Mouse (Mus musculus) stomach, embryonic 16.5 days (tissue): ENCODE measurements at regions not wholly inside any gene's neighbourhood (a gene's known extent, or its start where the extent isn't known, plus 50 kb on each side); places are given as distances from the start of the nearest gene placed in this dataset.

Experiments used
- ATAC-seq: fragments of 200-750 bp; cut with Nextera tagmentation; 2 replicates; pipeline ENCODE4 v1.8.0; 2017; ENCODE audit warnings: moderate number of reproducible peaks, moderate TSS enrichment; ENCODE audit not compliant: insufficient read depth, low FRiP score
- H3K27ac ChIP-seq: fragments of 300-500 bp; sonication (generic); 2 replicates; pipeline ENCODE4 v1.5.1; 2014; ENCODE audit warnings: low read length
- H3K27me3 ChIP-seq: fragments of 300-500 bp; sonication (generic); 2 replicates; pipeline ENCODE4 v1.6.1; 2014; ENCODE audit warnings: low read length, control low read depth, mixed read lengths; ENCODE audit not compliant: control insufficient read depth, insufficient read depth
- H3K36me3 ChIP-seq: fragments of 300-500 bp; sonication (generic); 2 replicates; pipeline ENCODE4 v1.6.1; 2014; ENCODE audit warnings: low read length; ENCODE audit not compliant: control insufficient read depth, insufficient read depth
- H3K4me1 ChIP-seq: fragments of 300-500 bp; sonication (generic); 2 replicates; pipeline ENCODE4 v1.6.1; 2014; ENCODE audit warnings: low read length, control low read depth, mixed read lengths; ENCODE audit not compliant: control insufficient read depth, insufficient read depth
- H3K4me2 ChIP-seq: fragments of 300-500 bp; sonication (generic); 2 replicates; pipeline ENCODE4 v1.6.1; 2014; ENCODE audit warnings: low read depth, low read length, mixed read lengths
- H3K4me3 ChIP-seq: fragments of 300-500 bp; sonication (generic); replicated peaks from 2 replicates; pipeline ENCODE4 v1.5.1; 2014; ENCODE audit warnings: mild to moderate bottlenecking, low read length
- H3K9ac ChIP-seq: fragments of 300-500 bp; sonication (generic); 2 replicates; pipeline ENCODE4 v1.6.1; 2014; ENCODE audit warnings: low read length
- H3K9me3 ChIP-seq: fragments of 300-500 bp; sonication (generic); replicated peaks from 2 replicates; pipeline ENCODE4 v1.6.1; 2016; ENCODE audit warnings: low read length, control low read depth; ENCODE audit not compliant: control insufficient read depth
- WGBS: fragments of 180-500 bp; shearing (Covaris S2); extraction: QIAGEN DNeasy Blood & Tissue Kit; methylation state at CpG from one replicate; pipeline ENCODE4 v1.1.7; 2014; 5-methylcytosine and 5-hydroxymethylcytosine counted together

DNA sequence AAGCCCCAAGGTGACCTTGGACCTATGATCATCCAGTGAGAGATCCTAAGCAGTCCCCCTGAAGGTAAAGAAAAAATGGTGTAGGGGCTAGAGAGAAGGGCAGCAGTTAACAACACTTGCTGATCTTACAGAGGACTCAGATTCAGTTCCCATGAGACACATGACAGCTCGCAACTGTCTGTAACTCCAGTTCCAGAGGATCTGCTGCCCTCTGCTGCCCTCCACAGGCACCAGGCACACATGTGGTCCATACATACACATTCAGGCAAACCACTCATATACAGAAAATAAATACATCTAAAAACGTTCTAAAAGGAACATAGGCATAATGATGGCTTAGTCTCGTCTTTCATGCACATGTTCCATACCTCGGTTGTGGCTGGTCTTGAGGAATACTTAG, 81.2 kb downstream of the Klf4 start:
- no peak overlapping the region for H3K4me3 ChIP-seq

DNA sequence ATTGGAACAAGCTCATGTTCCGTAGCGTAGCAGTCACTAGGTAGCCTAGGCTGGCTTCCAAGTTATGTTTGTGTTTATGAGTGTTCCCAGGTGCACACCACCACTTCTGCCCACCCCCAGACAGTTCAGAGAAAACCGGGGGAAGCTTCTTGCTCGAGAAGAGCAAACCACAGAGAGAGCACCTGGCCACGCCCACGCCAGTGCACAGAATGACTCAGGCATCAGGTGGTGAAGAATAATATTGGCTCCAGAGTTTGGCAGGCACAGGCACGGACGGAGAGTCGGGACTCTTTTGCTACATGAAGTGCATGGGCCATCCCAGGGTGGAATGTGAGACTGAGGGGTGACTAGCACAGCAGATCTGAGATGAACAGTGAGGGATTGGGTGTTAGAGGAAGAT, 88.8 kb downstream of the Klf4 start:
- no peak overlapping the region for H3K4me2 ChIP-seq
- no peak overlapping the region for H3K9ac ChIP-seq
- WGBS, result 67% methylated on average over 9 of the region's 9 CpGs
- H3K9me3 ChIP-seq, result no peaks in the 10 kb centered on the region
- H3K4me3 ChIP-seq, result no peak overlapping the region
- no peak overlapping the region for H3K27ac ChIP-seq
- H3K27me3 ChIP-seq, result no peaks in the 10 kb centered on the region
- no peaks in the 10 kb centered on the region for H3K36me3 ChIP-seq
- no peaks in the 10 kb centered on the region for H3K4me1 ChIP-seq
- no peak for ATAC-seq

More for the DNA sequence above, 81.2 kb downstream of the Klf4 start:
- Histone ChIP-seq H3K27ac (no peak overlapping the region), H3K9ac (no peak overlapping the region), H3K9me3 (no peaks in the 10 kb centered on the region), H3K27me3 (no peaks in the 10 kb centered on the region), H3K4me2 (no peak overlapping the region), H3K36me3 (no peaks in the 10 kb centered on the region), H3K4me1 (no peaks in the 10 kb centered on the region)
- WGBS, result 74% methylated on average over 4 of the region's 4 CpGs
- ATAC-seq, result no peak

DNA sequence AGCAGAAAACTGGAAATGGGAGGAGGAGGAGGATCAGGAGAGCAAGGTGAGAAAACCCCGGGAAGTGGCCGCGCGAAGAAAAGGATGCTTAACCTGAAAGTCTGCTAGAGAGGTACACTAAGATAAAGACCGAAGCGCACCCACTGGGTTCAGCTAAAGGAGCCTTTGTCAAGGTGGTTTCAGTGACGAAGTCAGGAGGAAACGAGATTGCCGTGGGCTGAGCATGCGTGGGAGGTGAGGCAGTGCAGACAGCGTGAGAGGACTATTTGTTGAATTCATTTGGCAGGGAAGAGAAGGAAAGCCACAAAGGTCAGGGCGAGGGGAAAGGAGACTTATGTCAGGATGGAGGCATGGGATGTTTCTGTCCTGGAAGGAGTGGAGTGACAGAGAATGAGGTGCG, 90.2 kb downstream of the Klf4 start:
- Histone ChIP-seq H3K27ac (no peak overlapping the region), H3K9ac (no peak overlapping the region), H3K4me1 (no peaks in the 10 kb centered on the region), H3K4me2 (no peak overlapping the region), H3K36me3 (no peaks in the 10 kb centered on the region), H3K9me3 (no peaks in the 10 kb centered on the region), H3K4me3 (no peak overlapping the region), H3K27me3 (no peaks in the 10 kb centered on the region)
- ATAC-seq, result no peak
- 59% methylated on average over 13 of the region's 13 CpGs for WGBS
